Mouse (Mus musculus) v-Abl transformed pro-B cells (cell line): ENCODE data around the gene Wwp2.

Experiments
- in situ Hi-C, 2 experiments: fragments of 400-800 bp; cut with MboI; formaldehyde crosslinking; loops; one replicate each; pipeline ENCODE4 v1.15.1; 2025; ENCODE audit not compliant: unreplicated experiment in 2 of 2

Gene Wwp2

GRCm38 (mm10) chr8:107582136-107582535 lies 146.0 kb downstream of the Wwp2 start:
- in situ Hi-C loops = loop anchor here (10.0 to 25.0 kb wide), 4 partner anchors 695 to 1170 kb away; partner anchors contain the start of genes Zfp90 (in 2 of the 2), Tango6 (in 1 of the 2) and Utp4 (in 1 of the 2)

DNA sequence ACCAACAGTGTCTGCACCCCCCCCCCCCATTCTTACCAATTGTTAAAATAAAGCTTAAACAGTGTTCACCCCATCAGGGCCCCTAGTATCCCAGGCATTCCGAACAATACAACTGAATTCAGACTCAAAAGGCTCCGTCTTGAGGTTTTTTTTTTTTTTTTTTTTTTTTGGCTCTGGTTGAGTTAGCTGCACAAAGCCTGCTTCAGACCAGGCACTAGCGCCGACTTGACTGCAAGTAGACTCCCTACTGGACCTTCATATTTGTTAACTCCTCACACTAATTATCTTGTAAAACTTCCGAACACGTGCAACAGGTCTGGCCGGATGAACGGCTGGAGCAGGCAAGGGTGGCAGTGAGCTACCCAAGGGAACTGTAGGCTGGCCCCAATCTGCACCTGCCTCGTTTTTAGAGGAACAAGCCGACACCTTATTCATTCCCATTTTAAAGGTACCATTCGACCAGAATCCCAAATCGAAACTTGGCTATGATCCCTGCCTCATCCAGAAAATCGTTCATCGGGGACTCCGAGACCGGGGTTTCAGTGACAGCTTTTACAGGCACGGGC lies 151.3 kb downstream of the Wwp2 start:
- in situ Hi-C loops = loop anchor here (10.0 to 25.0 kb wide), 4 partner anchors 700 to 1175 kb away; partner anchors contain the start of genes Zfp90 (in 2 of the 2), Tango6 (in 1 of the 2) and Utp4 (in 1 of the 2)

- in situ Hi-C loops = loop anchor here (10.0 to 25.0 kb wide), 4 partner anchors 701 to 1176 kb away; partner anchors contain the start of genes Zfp90 (in 2 of the 2), Tango6 (in 1 of the 2) and Utp4 (in 1 of the 2)
Observed at GRCm38 (mm10) chr8:107587995-107588780, 152.0 kb downstream of the Wwp2 start, which contains the start of gene Psmd7. Psmd7 (minus strand) TSS chr8:107588464.

DNA sequence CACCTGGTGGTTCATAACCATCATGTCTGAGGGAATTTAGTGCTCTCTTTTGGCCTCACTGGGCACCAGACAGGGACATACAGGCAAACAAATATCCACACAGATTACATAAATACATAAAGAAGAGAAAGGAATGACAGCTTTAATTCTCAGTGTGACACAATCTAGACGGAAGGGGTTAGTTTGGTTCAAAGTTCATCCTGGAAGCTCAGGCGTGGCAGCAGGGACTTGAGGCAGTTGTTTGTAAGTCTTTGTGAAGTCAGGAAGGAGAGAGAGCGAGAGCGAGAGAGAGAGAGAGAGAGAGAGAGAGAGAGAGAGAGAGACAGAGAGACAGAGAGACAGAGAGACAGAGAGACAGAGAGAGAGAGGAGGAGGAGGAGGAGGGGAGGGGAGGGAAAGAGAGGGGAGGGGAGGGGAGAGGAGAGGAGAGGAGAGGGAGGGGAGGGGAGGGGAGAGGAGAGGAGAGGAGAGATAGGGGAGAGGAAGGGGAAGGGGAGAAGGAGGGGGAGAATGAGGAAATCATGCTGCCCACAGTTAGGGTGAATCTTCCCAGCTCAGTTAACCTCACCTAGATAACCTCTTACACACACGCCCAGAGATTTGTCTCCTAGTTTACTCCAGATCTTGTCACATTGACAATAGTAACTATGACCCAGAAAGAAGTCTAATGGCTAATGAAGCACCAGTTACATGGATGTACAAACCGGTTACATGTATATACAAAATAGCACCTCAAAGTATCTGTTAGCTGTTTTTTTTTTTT lies 158.0 kb downstream of the Wwp2 start:
- in situ Hi-C loops = loop anchor here (25.0 kb wide), 3 partner anchors 707 to 1182 kb away; partner anchors contain the start of genes Zfp90 (in 2 of the 2), Tango6 (in 1 of the 2) and Utp4 (in 1 of the 2)

- in situ Hi-C loops = loop anchor here (25.0 kb wide), 3 partner anchors 708 to 1183 kb away; partner anchors contain the start of genes Zfp90 (in 2 of the 2), Tango6 (in 1 of the 2) and Utp4 (in 1 of the 2)
Observed at GRCm38 (mm10) chr8:107594817-107595216, 158.7 kb downstream of the Wwp2 start.

- in situ Hi-C loops = loop anchor here (25.0 kb wide), 3 partner anchors 710 to 1185 kb away; partner anchors contain the start of genes Zfp90 (in 2 of the 2), Tango6 (in 1 of the 2) and Utp4 (in 1 of the 2)
Observed at GRCm38 (mm10) chr8:107597731-107598130, 161.6 kb downstream of the Wwp2 start.

- in situ Hi-C loops = loop anchor here (5.0 to 25.0 kb wide), 4 partner anchors 712 to 1938 kb away; partner anchors contain the start of genes Zfp90 (in 2 of the 2), Tango6 (in 1 of the 2) and Utp4 (in 1 of the 2)
Observed at GRCm38 (mm10) chr8:107599691-107600090, 163.5 kb downstream of the Wwp2 start.

DNA sequence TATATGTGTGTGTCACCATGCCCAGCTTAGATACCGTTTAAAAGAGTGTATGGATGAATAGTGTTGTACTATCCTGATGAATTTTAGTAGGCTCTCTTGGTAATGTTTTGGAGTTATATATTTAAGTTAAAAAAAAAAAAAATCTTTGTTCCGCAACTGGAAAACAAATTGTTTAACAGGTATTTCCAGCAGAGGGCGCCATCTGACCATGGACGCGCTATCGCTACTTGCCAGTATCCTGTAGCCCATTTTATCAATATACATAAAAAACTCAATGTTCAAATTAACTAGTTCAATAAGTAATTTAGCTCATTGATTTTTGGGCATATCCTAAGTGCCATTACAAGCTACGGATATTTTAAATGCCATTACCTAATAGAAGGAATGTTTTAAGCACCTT lies 166.9 kb downstream of the Wwp2 start:
- in situ Hi-C loops = loop anchor here in 1 of 2 experiments (5.0 kb wide), 1 partner anchor 1934 kb away; no protein-coding TSS in a partner anchor
